Mouse (Mus musculus): ENCODE results near the gene Paics. TPM values are rescaled to one million over a fixed set of nuclear protein-coding genes. Genes with fewer than 3 reads are reported as not detected.
A peak's percentile ranks its signal among the peaks of the same experiment; 100 is the strongest.

The Paics gene
- polyA plus RNA-seq, 1 experiment from 2014 or later: 252 TPM

- no peak overlapping the region for H3K9ac ChIP-seq (ENCODE audit: low read depth, low read length)
- no peak overlapping the region for H3K4me3 ChIP-seq (replicated peaks; ENCODE audit: low read depth, low read length)
- no peak for DNase-seq (ENCODE audit: low spot score)
- H3K36me3 ChIP-seq (ENCODE audit: insufficient read depth, low read length): no peaks in the 10 kb centered on the region
- 76% methylated on average over 4 of the region's 4 CpGs for WGBS
- no peak for ATAC-seq (replicated peaks; ENCODE audit: low FRiP score, low read depth)
- no peak overlapping the region for H3K4me2 ChIP-seq (ENCODE audit: low read length)
- peaks cover 10% of the 10 kb centered on the region; the same call in 1 of the 2 replicates for H3K4me1 ChIP-seq (replicated peaks; ENCODE audit: insufficient read depth, low read length)
- H3K9me3 ChIP-seq (replicated peaks; ENCODE audit: low read length): no peaks in the 10 kb centered on the region
- peak overlapping the region; percentile 31; the same call in 1 of the 2 replicates for H3K27ac ChIP-seq
- H3K27me3 ChIP-seq (ENCODE audit: insufficient read depth, low read length): no peaks in the 10 kb centered on the region
- no peak for TF ChIP-seq CTCF (IDR thresholded peaks at IDR 0.05; ENCODE audit: low read depth)
Measured at GRCm38 (mm10) chr5:76947142-76947541, 4.0 kb upstream of the Paics start.

GRCm38 (mm10) chr5:76947758-76948157, 3.3 kb upstream of the Paics start:
- 81% methylated on average over 4 of the region's 4 CpGs for WGBS
- H3K27ac ChIP-seq: no peak overlapping the region
- peaks cover 10% of the 10 kb centered on the region; the same call in 1 of the 2 replicates for H3K4me1 ChIP-seq (replicated peaks; ENCODE audit: insufficient read depth, low read length)
- no peaks in the 10 kb centered on the region for H3K36me3 ChIP-seq (ENCODE audit: insufficient read depth, low read length)
- H3K9me3 ChIP-seq (replicated peaks; ENCODE audit: low read length): no peaks in the 10 kb centered on the region
- no peak for ATAC-seq (replicated peaks; ENCODE audit: low FRiP score, low read depth)
- no peak for TF ChIP-seq CTCF (IDR thresholded peaks at IDR 0.05; ENCODE audit: low read depth)
- H3K4me3 ChIP-seq (replicated peaks; ENCODE audit: low read depth, low read length): no peak overlapping the region
- H3K27me3 ChIP-seq (ENCODE audit: insufficient read depth, low read length): no peaks in the 10 kb centered on the region
- no peak overlapping the region for H3K4me2 ChIP-seq (ENCODE audit: low read length)
- no peak overlapping the region for H3K9ac ChIP-seq (ENCODE audit: low read depth, low read length)
- DNase-seq (ENCODE audit: low spot score): no peak

- no peaks in the 10 kb centered on the region for H3K9me3 ChIP-seq (replicated peaks; ENCODE audit: low read length)
- peak overlapping the region; percentile 90 for H3K27ac ChIP-seq
- peak overlapping the region; percentile 68 for H3K4me3 ChIP-seq (replicated peaks; ENCODE audit: low read depth, low read length)
- 0 out of 2 replicates have a peak, but pooled peaks cover 3% of the 10 kb centered on the region for H3K36me3 ChIP-seq (ENCODE audit: insufficient read depth, low read length)
- H3K9ac ChIP-seq (ENCODE audit: low read depth, low read length): peak overlapping the region; percentile 70
- no peaks in the 10 kb centered on the region for H3K27me3 ChIP-seq (ENCODE audit: insufficient read depth, low read length)
- TF ChIP-seq CTCF (IDR thresholded peaks at IDR 0.05; ENCODE audit: low read depth): no peak
- DNase-seq (ENCODE audit: low spot score): peak; percentile 37
- peak overlapping the region; percentile 92 for H3K4me2 ChIP-seq (ENCODE audit: low read length)
- no peak for ATAC-seq (replicated peaks; ENCODE audit: low FRiP score, low read depth)
- peaks cover 7% of the 10 kb centered on the region; the same call in 1 of the 2 replicates for H3K4me1 ChIP-seq (replicated peaks; ENCODE audit: insufficient read depth, low read length)
- under 1% methylated on average over 24 of the region's 24 CpGs for WGBS
Measured at GRCm38 (mm10) chr5:76950343-76951105, 583 bp upstream of the Paics start.

- no peak for TF ChIP-seq CTCF (IDR thresholded peaks at IDR 0.05; ENCODE audit: low read depth)
- Histone ChIP-seq H3K4me3 (replicated peaks; ENCODE audit: low read depth, low read length) (peak overlapping the region; percentile 68), H3K4me1 (replicated peaks; ENCODE audit: insufficient read depth, low read length) (peaks cover 2% of the 10 kb centered on the region; the same call in 1 of the 2 replicates), H3K4me2 (ENCODE audit: low read length) (peak overlapping the region; percentile 92), H3K27ac (peak overlapping the region; percentile 90), H3K27me3 (ENCODE audit: insufficient read depth, low read length) (no peaks in the 10 kb centered on the region), H3K9me3 (replicated peaks; ENCODE audit: low read length) (no peaks in the 10 kb centered on the region), H3K9ac (ENCODE audit: low read depth, low read length) (peak overlapping the region; percentile 72), H3K36me3 (ENCODE audit: insufficient read depth, low read length) (peaks cover 15% of the 10 kb centered on the region)
- 13% methylated on average over 7 of the region's 7 CpGs for WGBS
- ATAC-seq (replicated peaks; ENCODE audit: low FRiP score, low read depth): no peak
- peak; percentile 44 for DNase-seq (ENCODE audit: low spot score)
Measured at GRCm38 (mm10) chr5:76952112-76953040, 1.3 kb downstream of the Paics start.

- DNase-seq (ENCODE audit: low spot score): no peak
- Histone ChIP-seq H3K27me3 (ENCODE audit: insufficient read depth, low read length) (no peaks in the 10 kb centered on the region), H3K9ac (ENCODE audit: low read depth, low read length) (0 out of 2 replicates have a peak overlapping the region, but pooled peaks have one; percentile 18), H3K4me3 (replicated peaks; ENCODE audit: low read depth, low read length) (no peak overlapping the region), H3K36me3 (ENCODE audit: insufficient read depth, low read length) (peaks cover 27% of the 10 kb centered on the region), H3K9me3 (replicated peaks; ENCODE audit: low read length) (no peaks in the 10 kb centered on the region), H3K4me1 (replicated peaks; ENCODE audit: insufficient read depth, low read length) (no peaks in the 10 kb centered on the region), H3K27ac (no peak overlapping the region), H3K4me2 (ENCODE audit: low read length) (no peak overlapping the region)
- 66% methylated on average over 3 of the region's 3 CpGs for WGBS
- no peak for ATAC-seq (replicated peaks; ENCODE audit: low FRiP score, low read depth)
- no peak for TF ChIP-seq CTCF (IDR thresholded peaks at IDR 0.05; ENCODE audit: low read depth)
Measured at GRCm38 (mm10) chr5:76953794-76954193, 2.7 kb downstream of the Paics start.

GRCm38 (mm10) chr5:76954271-76954900, 3.3 kb downstream of the Paics start:
- no peak for DNase-seq (ENCODE audit: low spot score)
- Histone ChIP-seq H3K9me3 (replicated peaks; ENCODE audit: low read length) (no peaks in the 10 kb centered on the region), H3K9ac (ENCODE audit: low read depth, low read length) (0 out of 2 replicates have a peak overlapping the region, but pooled peaks have one; percentile 18), H3K4me2 (ENCODE audit: low read length) (no peak overlapping the region), H3K4me3 (replicated peaks; ENCODE audit: low read depth, low read length) (no peak overlapping the region), H3K4me1 (replicated peaks; ENCODE audit: insufficient read depth, low read length) (no peaks in the 10 kb centered on the region), H3K36me3 (ENCODE audit: insufficient read depth, low read length) (peaks cover 30% of the 10 kb centered on the region), H3K27me3 (ENCODE audit: insufficient read depth, low read length) (no peaks in the 10 kb centered on the region), H3K27ac (no peak overlapping the region)
- ATAC-seq (replicated peaks; ENCODE audit: low FRiP score, low read depth): no peak
- WGBS: 78% methylated on average over 6 of the region's 6 CpGs
- no peak for TF ChIP-seq CTCF (IDR thresholded peaks at IDR 0.05; ENCODE audit: low read depth)

Measured in kidney, postnatal 0 days (tissue).